Mouse (Mus musculus): Measurements from ENCODE around the gene Cd37. TPM values are rescaled to one million over a fixed set of nuclear protein-coding genes. Genes with fewer than 3 reads are reported as not detected.

Gene Cd37
- total RNA-seq, 2 experiments from 2014 or later = 4.1 to 4.3 TPM

DNA sequence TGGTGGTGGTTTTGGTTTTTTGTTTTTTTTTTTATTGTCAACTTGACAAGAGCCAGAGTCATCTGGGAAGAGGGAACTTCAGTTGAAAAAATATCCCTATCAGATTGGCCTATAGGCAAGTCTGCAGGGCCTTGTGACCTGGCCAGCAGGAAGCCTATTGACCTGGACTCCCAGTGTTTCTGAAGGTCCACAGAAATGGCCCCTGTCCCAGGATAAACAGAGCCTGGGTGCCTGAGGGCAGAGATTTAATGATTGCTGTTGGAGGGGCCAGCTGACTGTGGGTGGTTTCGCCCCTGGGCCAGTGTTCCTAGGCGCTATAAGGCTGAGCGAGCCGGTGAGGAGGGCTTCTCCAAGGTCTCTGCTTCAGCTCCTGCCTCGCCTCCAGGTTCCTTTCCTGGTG lies 25.2 kb downstream of the Cd37 start:
- intact Hi-C loops (cut with DNase I) = no loop called here
- no peak for DNase-seq (ENCODE audit: extremely low spot score in 1 of 2, low spot score in 2 of 2)

DNA sequence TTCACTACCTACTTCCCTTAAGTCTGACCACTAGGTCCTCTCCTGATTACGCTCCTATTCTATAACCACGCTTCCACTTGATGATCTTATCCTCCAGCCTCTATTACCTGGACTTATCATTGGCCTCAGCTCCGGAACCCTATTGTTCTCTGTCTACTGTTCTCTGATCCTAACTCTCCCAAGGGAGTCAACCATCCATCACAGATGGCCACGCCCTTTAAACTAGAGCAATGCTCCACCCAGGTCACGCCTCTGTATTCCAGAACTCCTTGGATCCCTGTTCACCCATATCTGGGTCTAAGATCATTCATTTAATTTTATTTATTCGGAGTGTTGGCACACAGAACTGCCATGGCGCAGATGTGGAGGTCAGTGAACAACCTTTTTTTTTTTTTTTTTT lies 26.6 kb downstream of the Cd37 start:
- DNase-seq (ENCODE audit: extremely low spot score in 1 of 2, low spot score in 2 of 2) = no peak
- intact Hi-C loops (cut with DNase I) = no loop called here

DNA sequence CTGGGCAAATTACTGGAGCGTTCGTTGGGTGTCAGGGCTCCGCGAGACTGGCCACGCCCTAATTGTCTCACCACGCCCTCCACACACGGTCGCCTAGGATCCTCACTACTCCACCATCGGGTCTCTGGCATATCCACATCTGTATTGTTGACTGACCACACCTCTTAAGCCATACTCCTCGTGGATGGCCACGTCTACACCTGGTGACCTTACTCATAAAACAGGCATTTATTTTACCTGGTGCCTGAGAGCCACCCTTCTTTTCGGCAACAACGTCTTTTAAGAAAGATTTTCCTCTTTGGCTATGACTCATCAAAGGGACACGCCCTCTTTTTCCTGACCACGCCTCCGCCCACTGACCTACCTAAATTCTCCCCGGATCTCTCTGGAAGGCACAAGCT lies 27.1 kb downstream of the Cd37 start, which contains the start of gene Dkkl1:
Gene Dkkl1 (minus strand): TSS at position 297 of the 401 bp plus-strand sequence.
- intact Hi-C loops (cut with DNase I) = no loop called here
- DNase-seq (ENCODE audit: extremely low spot score in 1 of 2, low spot score in 2 of 2) = no peak

DNA sequence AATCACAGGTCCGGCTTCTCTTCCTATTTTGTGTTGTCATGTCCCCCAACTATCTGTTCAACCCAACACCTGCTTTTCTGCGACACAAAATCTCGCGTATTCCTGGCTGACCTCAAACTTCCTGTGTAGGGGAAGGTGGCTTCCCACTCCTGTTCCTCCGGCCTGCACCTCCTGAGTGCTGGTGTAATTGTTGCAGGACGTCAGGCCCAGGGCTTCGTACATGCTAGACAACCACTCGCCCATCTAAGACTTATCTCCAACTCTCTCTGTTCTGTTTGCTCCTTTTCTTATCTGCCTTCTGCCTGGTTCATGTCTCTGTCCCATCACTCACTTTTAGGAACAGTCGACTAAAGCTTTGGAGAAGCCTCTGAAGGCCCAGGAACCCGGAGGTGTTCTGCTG lies 27.8 kb downstream of the Cd37 start:
- intact Hi-C loops (cut with DNase I) = no loop called here
- no peak for DNase-seq (ENCODE audit: extremely low spot score in 1 of 2, low spot score in 2 of 2)

- DNase-seq (ENCODE audit: extremely low spot score in 1 of 2, low spot score in 2 of 2) = no peak
- intact Hi-C loops (cut with DNase I) = no loop called here
Measured at GRCm38 (mm10) chr7:45208260-45208659, 30.7 kb downstream of the Cd37 start.

DNA sequence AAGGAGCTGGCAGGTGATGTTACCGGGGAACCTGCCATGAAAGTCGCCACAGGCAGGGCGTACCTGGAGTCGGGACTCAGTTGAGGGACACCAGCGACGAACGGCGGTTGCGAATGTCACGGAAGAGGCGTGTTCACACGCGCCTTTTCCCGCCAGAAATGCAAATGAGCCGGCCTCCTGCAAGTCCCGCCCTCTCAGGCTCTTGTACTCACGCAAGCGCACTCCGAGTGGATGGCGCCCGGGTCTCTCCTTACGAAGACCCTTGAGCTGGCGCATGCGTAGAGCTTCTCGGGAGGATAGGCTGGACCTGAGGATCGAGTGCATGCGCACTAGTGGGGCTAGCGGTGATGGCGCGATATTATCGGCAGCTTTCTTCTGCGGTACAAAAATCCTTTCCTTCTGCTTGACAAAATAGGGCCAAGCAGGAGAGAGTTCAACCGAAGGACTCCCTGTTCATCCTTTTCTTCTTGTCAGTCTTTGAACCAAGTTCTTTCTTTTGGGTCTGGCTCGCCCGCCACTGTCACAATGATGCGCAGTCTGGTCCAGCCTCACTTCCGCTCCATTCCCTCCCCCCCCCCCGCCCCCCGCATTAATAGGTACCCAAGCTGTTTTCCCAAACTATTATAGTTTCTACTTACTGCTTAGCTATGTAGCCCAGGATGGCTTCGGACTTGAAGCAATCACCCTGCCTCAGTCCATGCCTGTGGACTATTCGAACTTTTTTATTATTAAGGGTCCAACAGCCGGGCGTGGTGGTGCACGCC lies 34.4 kb downstream of the Cd37 start, which contains the start of gene Ccdc155:
Gene Ccdc155 (minus strand): TSS at position 513 of the 764 bp plus-strand sequence.
- DNase-seq (ENCODE audit: extremely low spot score in 1 of 2, low spot score in 2 of 2) = peak; percentile 94 to 96
- intact Hi-C loops (cut with DNase I) = no loop called here

GRCm38 (mm10) chr7:45202654-45203053 lies 36.3 kb downstream of the Cd37 start:
- DNase-seq (ENCODE audit: extremely low spot score in 1 of 2, low spot score in 2 of 2) = no peak
- intact Hi-C loops (cut with DNase I) = no loop called here

GRCm38 (mm10) chr7:45198961-45199360 lies 40.0 kb downstream of the Cd37 start:
- no peak for DNase-seq (ENCODE audit: extremely low spot score in 1 of 2, low spot score in 2 of 2)

DNA sequence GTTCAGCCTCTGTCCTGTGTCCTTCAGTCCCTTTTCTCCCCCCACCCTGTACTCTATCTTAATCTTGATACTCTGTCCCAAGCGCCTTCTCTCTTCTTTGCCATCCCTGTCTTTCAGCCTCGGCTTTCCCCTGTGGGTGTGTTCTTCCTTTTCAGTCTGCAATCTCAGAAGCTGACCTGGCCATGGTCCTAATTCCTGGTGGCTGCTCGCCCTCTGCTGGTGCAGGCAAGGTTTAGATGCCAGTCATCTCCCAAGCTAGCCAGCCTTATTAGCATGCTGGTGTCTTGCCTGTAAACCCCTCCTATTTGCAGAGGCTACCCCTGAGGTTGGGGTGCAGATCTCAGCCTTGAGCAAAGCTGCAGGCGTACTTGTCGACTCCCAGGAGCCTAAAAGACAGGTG lies 40.5 kb downstream of the Cd37 start:
- intact Hi-C loops (cut with DNase I) = loop anchor here (5.0 kb wide), 2 partner anchors 36 to 116 kb away; partner anchors contain the start of gene Slc17a7
- peak; percentile 48 to 81 for DNase-seq (ENCODE audit: extremely low spot score in 1 of 2, low spot score in 2 of 2)

More at GRCm38 (mm10) chr7:45198961-45199360, 40.0 kb downstream of the Cd37 start:
- intact Hi-C loops (cut with DNase I) = loop anchor here (5.0 kb wide), 2 partner anchors 37 to 117 kb away; partner anchors contain the start of gene Slc17a7

DNA sequence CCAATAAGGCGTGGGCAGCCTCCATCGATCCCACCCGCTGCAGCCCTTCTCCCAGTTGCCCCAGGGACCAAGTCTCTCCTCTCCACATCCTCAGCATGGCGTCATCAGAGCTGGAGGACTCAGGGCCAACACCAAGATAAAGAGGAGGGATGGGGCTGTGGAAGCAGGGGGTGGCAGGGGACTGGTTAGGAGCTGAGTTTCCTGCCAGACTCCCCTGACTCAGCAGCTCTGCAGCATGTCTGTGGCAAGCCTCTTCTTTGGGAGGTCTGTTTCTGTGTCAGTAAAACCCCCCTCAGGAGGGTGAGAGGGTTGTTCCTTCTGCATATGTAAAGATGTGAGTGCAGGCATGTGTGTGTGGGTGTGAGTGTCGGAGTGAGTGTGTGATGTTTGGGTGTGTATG lies 41.9 kb downstream of the Cd37 start:
- intact Hi-C loops (cut with DNase I) = loop anchor here (5.0 kb wide), 2 partner anchors 35 to 115 kb away; partner anchors contain the start of gene Slc17a7
- no peak for DNase-seq (ENCODE audit: extremely low spot score in 1 of 2, low spot score in 2 of 2)

- intact Hi-C loops (cut with DNase I) = loop anchor here (5.0 kb wide), 2 partner anchors 34 to 114 kb away; partner anchors contain the start of gene Slc17a7
Measured at GRCm38 (mm10) chr7:45196176-45196535, 42.8 kb downstream of the Cd37 start.

GRCm38 (mm10) chr7:45195341-45196175 lies 43.4 kb downstream of the Cd37 start:
- no peak for DNase-seq (ENCODE audit: extremely low spot score in 1 of 2, low spot score in 2 of 2)

More at GRCm38 (mm10) chr7:45196176-45196535, 42.8 kb downstream of the Cd37 start:
- DNase-seq (ENCODE audit: extremely low spot score in 1 of 2, low spot score in 2 of 2) = no peak

GRCm38 (mm10) chr7:45193871-45194785 lies 44.8 kb downstream of the Cd37 start:
- no peak for DNase-seq (ENCODE audit: extremely low spot score in 1 of 2, low spot score in 2 of 2)

More at GRCm38 (mm10) chr7:45195341-45196175, 43.4 kb downstream of the Cd37 start:
- intact Hi-C loops (cut with DNase I) = loop anchor here (5.0 kb wide), 2 partner anchors 33 to 113 kb away; partner anchors contain the start of gene Slc17a7

DNA sequence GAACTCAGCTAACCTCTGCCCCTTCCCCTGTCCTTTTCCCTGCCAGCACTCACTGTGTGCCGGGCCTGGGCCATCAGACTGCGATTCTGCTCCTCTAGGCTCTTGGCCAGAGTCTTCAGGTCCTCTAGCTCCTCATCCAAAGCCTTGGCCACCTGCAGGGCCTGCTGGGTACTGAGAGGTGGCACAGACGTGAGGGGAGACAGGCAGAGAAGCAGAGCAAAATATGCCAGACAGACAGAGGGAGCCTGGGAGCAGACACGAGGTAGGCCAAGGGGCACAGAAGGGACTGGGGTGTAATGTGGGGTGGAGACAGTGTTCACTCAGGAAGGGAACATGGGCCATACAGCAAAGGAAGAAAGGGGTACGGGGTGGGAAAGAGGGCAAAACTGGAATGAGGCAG lies 45.5 kb downstream of the Cd37 start:
- DNase-seq (ENCODE audit: extremely low spot score in 1 of 2, low spot score in 2 of 2) = no peak
- intact Hi-C loops (cut with DNase I) = no loop called here

More at GRCm38 (mm10) chr7:45193871-45194785, 44.8 kb downstream of the Cd37 start:
- intact Hi-C loops (cut with DNase I) = no loop called here

- no peak for DNase-seq (ENCODE audit: extremely low spot score in 1 of 2, low spot score in 2 of 2)
- intact Hi-C loops (cut with DNase I) = no loop called here
Measured at GRCm38 (mm10) chr7:45192585-45193310, 46.2 kb downstream of the Cd37 start.

GRCm38 (mm10) chr7:45191803-45192363 lies 47.0 kb downstream of the Cd37 start:
- DNase-seq (ENCODE audit: extremely low spot score in 1 of 2, low spot score in 2 of 2) = no peak
- intact Hi-C loops (cut with DNase I) = no loop called here

DNA sequence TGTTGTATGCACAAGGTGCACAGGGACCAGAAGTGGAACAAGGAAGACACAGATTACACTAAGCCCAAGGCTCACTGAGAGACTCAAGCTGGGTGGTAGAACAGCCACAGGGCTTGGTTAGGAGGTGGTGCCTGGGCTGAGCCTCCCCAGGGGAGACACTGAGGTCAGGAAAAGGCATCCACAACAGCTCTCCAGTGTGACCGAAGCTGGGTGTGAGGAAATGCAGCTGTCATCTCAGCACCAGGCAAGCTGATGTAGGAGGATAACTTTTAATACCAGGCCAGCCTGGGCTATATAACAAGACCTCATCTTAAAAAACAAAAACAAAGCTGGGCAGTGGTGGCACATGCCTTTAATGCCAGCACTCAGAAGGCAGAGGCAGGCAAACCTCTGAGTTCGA lies 47.8 kb downstream of the Cd37 start:
- DNase-seq (ENCODE audit: extremely low spot score in 1 of 2, low spot score in 2 of 2) = no peak
- intact Hi-C loops (cut with DNase I) = no loop called here

All from left cerebral cortex, postnatal 10 days (tissue).